Mouse (Mus musculus) heart, postnatal 0 days (tissue): ENCODE measurements around the gene Car12.

ENCODE experiments used
- CTCF ChIP-seq: IDR thresholded peaks from 2 replicates; pipeline ENCODE4 v1.5.1; 2016; ENCODE audit warnings: antibody characterized with exemption, control low read depth, low read depth
- EP300 ChIP-seq: IDR thresholded peaks from 2 replicates; pipeline ENCODE4 v1.6.1; 2016; ENCODE audit warnings: antibody characterized with exemption, low read depth

DNA sequence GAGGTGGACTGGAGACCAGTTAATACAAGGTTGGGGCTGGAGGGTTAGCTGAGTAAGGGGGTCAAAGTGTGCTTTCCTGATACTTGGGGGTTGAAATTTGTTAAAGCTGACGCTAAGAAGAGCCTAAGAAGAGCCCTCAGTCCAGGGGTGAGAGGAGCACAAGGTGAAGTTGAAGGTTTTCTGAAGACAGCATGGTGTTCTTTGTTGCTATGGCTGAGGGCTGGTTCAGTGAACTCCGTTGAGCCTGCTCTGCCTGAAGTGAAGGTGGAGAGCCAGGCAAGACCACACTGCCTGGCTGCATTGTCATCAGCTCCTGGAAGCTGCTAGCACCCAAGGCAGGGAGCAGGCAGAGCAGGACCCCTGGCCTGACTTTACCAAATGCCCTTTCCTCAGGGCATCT is 1.9 kb downstream of the Car12 start:
- TF ChIP-seq CTCF, result no peak
- TF ChIP-seq EP300, result no peak
